Mouse (Mus musculus) liver, embryonic 14.5 days (tissue): Measurements from ENCODE around the gene Ccdc96. TPM values are rescaled to one million over a fixed set of nuclear protein-coding genes. Genes with fewer than 3 reads are reported as not detected.
A peak's percentile ranks its signal among the peaks of the same experiment; 100 is the strongest.

Experiments
- ATAC-seq: fragments of 200-750 bp; cut with Nextera tagmentation; 2 replicates; pipeline ENCODE4 v1.8.0; 2017; ENCODE audit warnings: moderate number of reproducible peaks, mild to moderate bottlenecking, moderate library complexity; ENCODE audit not compliant: insufficient read depth
- DNase-seq, 3 experiments: peaks; one replicate each; pipeline ENCODE4 v3.0.0-alpha.2; 2012 to 2013; ENCODE audit warnings: low read depth in 3 of 3, low spot score in 3 of 3
- H3K27ac ChIP-seq: fragments of 300-500 bp; sonication (generic); 2 replicates; pipeline ENCODE4 v1.5.1; 2014; ENCODE audit warnings: moderate library complexity, mild to moderate bottlenecking, control low read depth, inconsistent platforms
- H3K27me3 ChIP-seq: fragments of 300-500 bp; sonication (generic); 2 replicates; pipeline ENCODE4 v1.6.1; 2014; ENCODE audit warnings: mild to moderate bottlenecking, low read length, moderate library complexity; ENCODE audit not compliant: control insufficient read depth, insufficient read depth
- H3K36me3 ChIP-seq: fragments of 300-500 bp; sonication (generic); replicated peaks from 2 replicates; pipeline ENCODE4 v1.6.1; 2014; ENCODE audit warnings: low read depth; ENCODE audit not compliant: control insufficient read depth, insufficient read depth
- H3K4me1 ChIP-seq, 2 experiments: fragments of 200-500 bp in 1 of 2; fragments of 300-500 bp in 1 of 2; sonication (generic) in 1 of 2; replicated peaks; 2 replicates each; pipeline ENCODE4 v1.6.1; 2012 to 2014; ENCODE audit warnings: antibody characterized with exemption in 1 of 2, inconsistent platforms in 1 of 2, low read length in 1 of 2; ENCODE audit not compliant: control insufficient read depth in 2 of 2, insufficient read depth in 2 of 2
- H3K4me2 ChIP-seq: fragments of 300-500 bp; sonication (generic); 2 replicates; pipeline ENCODE4 v1.6.1; 2014; ENCODE audit warnings: low read depth, mild to moderate bottlenecking, control low read depth, moderate library complexity
- H3K4me3 ChIP-seq, 2 experiments: fragments of 200-500 bp in 1 of 2; fragments of 300-500 bp in 1 of 2; sonication (generic) in 1 of 2; 2 replicates each; pipeline ENCODE4 v1.5.1; 2012 to 2014; ENCODE audit warnings: low read depth in 2 of 2, low read length in 2 of 2, mild to moderate bottlenecking in 2 of 2, control low read depth in 1 of 2, inconsistent platforms in 1 of 2, moderate library complexity in 1 of 2; ENCODE audit not compliant: insufficient read depth in 1 of 2
- H3K9ac ChIP-seq: fragments of 300-500 bp; sonication (generic); replicated peaks from 2 replicates; pipeline ENCODE4 v1.6.1; 2014; ENCODE audit warnings: mild to moderate bottlenecking, control low read depth, moderate library complexity
- H3K9me3 ChIP-seq: fragments of 300-500 bp; sonication (generic); 2 replicates; pipeline ENCODE4 v1.6.1; 2016; ENCODE audit warnings: low read length, mixed read lengths; ENCODE audit not compliant: control insufficient read depth
- CTCF ChIP-seq: IDR thresholded peaks from 2 replicates; pipeline ENCODE4 v1.5.1; 2016; ENCODE audit warnings: antibody characterized with exemption, low read depth, control low read depth
- EP300 ChIP-seq: IDR thresholded peaks from 2 replicates; pipeline ENCODE4 v1.6.1; 2016; ENCODE audit warnings: antibody characterized with exemption, low read depth
- WGBS: fragments of 180-500 bp; shearing (Covaris S2); extraction: QIAGEN DNeasy Blood & Tissue Kit; methylation state at CpG from one replicate; pipeline ENCODE4 v1.1.7; 2014; ENCODE audit not compliant: insufficient replicate concordance; 5-methylcytosine and 5-hydroxymethylcytosine counted together
- polyA plus RNA-seq, 2 experiments: library from polyadenylated mRNA; depleted of rRNA in 1 of 2; stranded (reverse) in 1 of 2; unstranded in 1 of 2; fragments of >200 nt; fragmentation: Nextera tagmentation in 1 of 2; extraction: Ambion mirVana in 1 of 2; gene quantifications; 2 replicates each; pipeline versions ENCODE4 v1.2.1 to v1.2.3; 2012 to 2014

Gene Ccdc96
- polyA plus RNA-seq, 2 experiments, result 0.11 to 0.18 TPM

- Histone ChIP-seq H3K9me3 (no peaks in the 10 kb centered on the region), H3K27me3 (no peaks in the 10 kb centered on the region), H3K27ac (no peak overlapping the region), H3K4me1 (no peaks in the 10 kb centered on the region), H3K9ac (no peak overlapping the region), H3K4me2 (no peak overlapping the region), H3K36me3 (peaks cover 44% of the 10 kb centered on the region), H3K4me3 (no peak overlapping the region)
- TF ChIP-seq CTCF (no peak), EP300 (no peak)
- DNase-seq (no peak), ATAC-seq (no peak)
- 70% methylated on average over 4 of the region's 4 CpGs for WGBS
Observed at GRCm38 (mm10) chr5:36472876-36473655, 11.3 kb upstream of the Ccdc96 start.

GRCm38 (mm10) chr5:36474283-36474682 lies 10.1 kb upstream of the Ccdc96 start:
- Histone ChIP-seq H3K9me3 (no peaks in the 10 kb centered on the region), H3K27me3 (no peaks in the 10 kb centered on the region), H3K27ac (no peak overlapping the region), H3K9ac (no peak overlapping the region), H3K4me2 (no peak overlapping the region), H3K4me1 (peaks cover 0 to 4% of the 10 kb centered on the region in 2 experiments; a peak in 1 of 4 replicates), H3K36me3 (peaks cover 44% of the 10 kb centered on the region), H3K4me3 (no peak overlapping the region)
- 0 out of 2 replicates have a peak, but pooled peaks have one; percentile 31 for ATAC-seq
- TF ChIP-seq EP300 (no peak), CTCF (peak; percentile 94)
- 79% methylated on average over 5 of the region's 5 CpGs for WGBS
- peak; percentile 55 to 65 (median 61) for DNase-seq

- H3K27ac ChIP-seq, result no peak overlapping the region
- H3K4me2 ChIP-seq, result no peak overlapping the region
- H3K9ac ChIP-seq, result no peak overlapping the region
- no peaks in the 10 kb centered on the region for H3K9me3 ChIP-seq
- ATAC-seq (no peak), DNase-seq (no peak)
- TF ChIP-seq CTCF, result no peak
- TF ChIP-seq EP300, result no peak
- peaks cover 2 to 11% of the 10 kb centered on the region in 2 experiments for H3K4me1 ChIP-seq
- 43% methylated on average over 3 of the region's 3 CpGs for WGBS
- peaks cover 12% of the 10 kb centered on the region for H3K36me3 ChIP-seq
- H3K4me3 ChIP-seq, result no peak overlapping the region
- no peaks in the 10 kb centered on the region for H3K27me3 ChIP-seq
Observed at GRCm38 (mm10) chr5:36477486-36477885, 6.9 kb upstream of the Ccdc96 start.

- H3K27me3 ChIP-seq, result no peaks in the 10 kb centered on the region
- no peak for DNase-seq
- 61% methylated on average over 6 of the region's 6 CpGs for WGBS
Observed at GRCm38 (mm10) chr5:36478540-36479420, 5.6 kb upstream of the Ccdc96 start.

GRCm38 (mm10) chr5:36479735-36480134 lies 4.7 kb upstream of the Ccdc96 start:
- Histone ChIP-seq H3K9me3 (no peaks in the 10 kb centered on the region), H3K9ac (no peak overlapping the region), H3K4me3 (no peak overlapping the region), H3K27me3 (no peaks in the 10 kb centered on the region), H3K4me1 (peaks cover 7 to 17% of the 10 kb centered on the region in 2 experiments), H3K27ac (no peak overlapping the region), H3K4me2 (no peak overlapping the region), H3K36me3 (peaks cover 2% of the 10 kb centered on the region; the same call in 1 of the 2 replicates)
- WGBS, result 47% methylated on average over 2 of the region's 2 CpGs
- no peak for TF ChIP-seq EP300
- no peak for TF ChIP-seq CTCF
- ATAC-seq, result no peak
- DNase-seq, result no peak

More at GRCm38 (mm10) chr5:36478540-36479420, 5.6 kb upstream of the Ccdc96 start:
- H3K27ac ChIP-seq, result no peak overlapping the region
- peaks cover 7 to 17% of the 10 kb centered on the region in 2 experiments for H3K4me1 ChIP-seq
- no peak for ATAC-seq
- H3K9me3 ChIP-seq, result no peaks in the 10 kb centered on the region
- H3K4me3 ChIP-seq, result no peak overlapping the region
- TF ChIP-seq EP300 (no peak), CTCF (no peak)
- peaks cover 2% of the 10 kb centered on the region; the same call in 1 of the 2 replicates for H3K36me3 ChIP-seq
- H3K4me2 ChIP-seq, result no peak overlapping the region
- H3K9ac ChIP-seq, result no peak overlapping the region
